Mouse (Mus musculus): ENCODE data around the gene Podxl. TPM values are rescaled to one million over a fixed set of nuclear protein-coding genes. Genes with fewer than 3 reads are reported as not detected.
"Not testable (repeated sequence)": the region's sequence is repeated elsewhere in the genome, so short reads cannot be mapped to it uniquely, and the experiment has no call there.

Gene Podxl
- polyA plus RNA-seq, 1 experiment from 2014 or later = 10.3 TPM

DNA sequence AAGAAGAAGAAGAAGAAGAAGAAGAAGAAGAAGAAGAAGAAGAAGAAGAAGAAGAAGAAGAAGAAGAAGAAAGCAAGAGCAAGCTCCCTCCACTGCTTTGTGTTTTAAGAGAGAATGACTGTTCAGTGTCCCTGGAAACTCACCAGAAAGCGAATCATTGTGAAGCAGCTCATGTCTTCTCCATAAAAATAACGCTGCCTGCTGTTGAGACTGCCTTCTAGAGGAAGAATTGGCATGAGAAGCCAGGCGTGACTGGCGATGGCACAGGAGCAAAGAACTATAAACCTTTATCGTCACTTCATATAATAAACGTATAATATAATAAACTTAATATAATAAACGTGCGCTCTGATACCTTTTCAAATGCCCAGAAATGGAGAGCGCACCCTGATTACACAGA, 12.4 kb upstream of the Podxl start:
- H3K9ac ChIP-seq (replicated peaks; ENCODE audit: low read length) = no peak overlapping the region
- H3K4me3 ChIP-seq (replicated peaks; ENCODE audit: low read depth, low read length) = no peak overlapping the region
- DNase-seq = no peak
- no peaks in the 10 kb centered on the region for H3K36me3 ChIP-seq (ENCODE audit: control insufficient read depth, insufficient read depth, low read length)
- no peaks in the 10 kb centered on the region for H3K27me3 ChIP-seq (ENCODE audit: control insufficient read depth, insufficient read depth, low read length)
- no peaks in the 10 kb centered on the region for H3K9me3 ChIP-seq (ENCODE audit: control insufficient read depth, low read length)
- 88% methylated on average over 9 of the region's 9 CpGs for WGBS
- no peaks in the 10 kb centered on the region for H3K4me1 ChIP-seq (ENCODE audit: control insufficient read depth, insufficient read depth, low read length)
- ATAC-seq (ENCODE audit: low FRiP score, low TSS enrichment) = no peak
- no peak overlapping the region for H3K27ac ChIP-seq (replicated peaks; ENCODE audit: low read depth, low read length)
- no peak overlapping the region for H3K4me2 ChIP-seq (ENCODE audit: low read length)

DNA sequence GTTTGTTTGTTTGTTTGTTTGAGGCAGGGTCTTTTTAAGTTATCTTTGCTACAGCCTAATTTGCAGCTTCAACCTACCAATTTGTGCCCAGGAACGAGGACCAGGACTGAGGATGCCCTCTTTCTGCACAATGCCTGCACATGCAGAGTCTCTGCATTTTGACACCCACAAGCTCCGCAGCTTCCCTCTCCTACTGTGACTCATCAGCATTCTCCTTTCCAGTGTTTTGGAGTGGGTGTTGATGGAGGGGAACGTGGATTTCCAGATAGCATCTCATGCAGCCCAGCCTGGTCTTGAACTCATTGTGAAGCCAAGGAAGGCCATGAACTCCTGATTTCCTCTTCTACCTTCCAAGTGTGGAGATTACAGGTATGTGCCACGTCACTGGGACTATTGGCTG, 11.3 kb upstream of the Podxl start:
- Histone ChIP-seq H3K36me3 (ENCODE audit: control insufficient read depth, insufficient read depth, low read length) (no peaks in the 10 kb centered on the region), H3K9me3 (ENCODE audit: control insufficient read depth, low read length) (no peaks in the 10 kb centered on the region), H3K9ac (replicated peaks; ENCODE audit: low read length) (no peak overlapping the region), H3K4me2 (ENCODE audit: low read length) (no peak overlapping the region), H3K4me3 (replicated peaks; ENCODE audit: low read depth, low read length) (no peak overlapping the region), H3K27ac (replicated peaks; ENCODE audit: low read depth, low read length) (no peak overlapping the region), H3K27me3 (ENCODE audit: control insufficient read depth, insufficient read depth, low read length) (no peaks in the 10 kb centered on the region), H3K4me1 (ENCODE audit: control insufficient read depth, insufficient read depth, low read length) (no peaks in the 10 kb centered on the region)
- DNase-seq (no peak), ATAC-seq (ENCODE audit: low FRiP score, low TSS enrichment) (no peak)
- 74% methylated on average over 4 of the region's 4 CpGs for WGBS

DNA sequence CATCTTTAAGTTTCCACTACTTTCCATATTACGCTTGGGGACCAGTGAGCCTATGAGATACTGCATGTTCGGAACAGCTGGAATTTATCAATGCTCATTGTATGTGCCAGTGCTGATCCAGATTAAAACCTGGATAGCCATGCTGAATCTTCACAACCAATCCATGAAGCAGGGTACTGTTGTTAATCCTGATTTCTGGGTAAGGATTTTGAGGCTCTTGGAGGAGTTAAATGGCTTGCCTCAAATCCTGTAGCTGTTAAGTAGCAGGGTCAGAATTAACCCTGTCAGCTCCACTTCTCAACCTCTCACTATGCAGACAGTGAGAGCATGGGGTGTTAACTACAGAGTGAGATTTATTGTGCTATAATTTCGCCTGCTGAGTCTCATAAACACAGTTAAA, 7.7 kb upstream of the Podxl start:
- Histone ChIP-seq H3K4me3 (replicated peaks; ENCODE audit: low read depth, low read length) (no peak overlapping the region), H3K9me3 (ENCODE audit: control insufficient read depth, low read length) (no peaks in the 10 kb centered on the region), H3K4me2 (ENCODE audit: low read length) (no peak overlapping the region), H3K27me3 (ENCODE audit: control insufficient read depth, insufficient read depth, low read length) (no peaks in the 10 kb centered on the region), H3K27ac (replicated peaks; ENCODE audit: low read depth, low read length) (no peak overlapping the region), H3K4me1 (ENCODE audit: control insufficient read depth, insufficient read depth, low read length) (no peaks in the 10 kb centered on the region), H3K36me3 (ENCODE audit: control insufficient read depth, insufficient read depth, low read length) (no peaks in the 10 kb centered on the region), H3K9ac (replicated peaks; ENCODE audit: low read length) (no peak overlapping the region)
- WGBS = 62% methylated on average over 3 of the region's 3 CpGs
- no peak for ATAC-seq (ENCODE audit: low FRiP score, low TSS enrichment)
- DNase-seq = no peak

DNA sequence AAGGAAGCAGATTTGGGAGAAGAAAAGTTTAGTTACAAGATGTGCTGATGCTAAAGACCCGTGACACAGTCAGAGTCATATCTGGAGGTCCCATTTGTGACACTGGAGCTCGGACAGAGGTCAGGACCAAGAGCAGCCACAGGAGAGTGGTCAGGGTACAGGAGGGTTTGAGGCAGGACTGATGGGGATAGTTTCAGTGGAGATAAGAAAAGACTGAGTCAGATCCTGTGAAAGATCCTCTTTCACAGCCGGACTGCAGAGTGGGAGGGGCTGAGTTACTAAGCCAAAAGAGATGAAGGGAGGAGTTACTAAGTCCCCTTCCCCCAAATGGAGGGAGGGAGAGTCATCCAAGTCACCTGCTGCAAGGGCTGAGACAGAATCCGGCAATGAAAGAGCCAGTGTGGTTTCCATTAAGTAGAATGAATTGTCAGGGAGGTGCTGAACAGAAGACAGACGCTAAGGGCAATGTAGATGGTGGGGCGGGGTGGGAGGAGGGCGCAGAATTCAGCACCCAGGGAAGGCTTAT, 4.4 kb upstream of the Podxl start:
- Histone ChIP-seq H3K27ac (replicated peaks; ENCODE audit: low read depth, low read length) (no peak overlapping the region), H3K4me1 (ENCODE audit: control insufficient read depth, insufficient read depth, low read length) (peaks cover 9% of the 10 kb centered on the region), H3K9ac (replicated peaks; ENCODE audit: low read length) (no peak overlapping the region), H3K4me2 (ENCODE audit: low read length) (no peak overlapping the region), H3K4me3 (replicated peaks; ENCODE audit: low read depth, low read length) (no peak overlapping the region), H3K36me3 (ENCODE audit: control insufficient read depth, insufficient read depth, low read length) (no peaks in the 10 kb centered on the region), H3K27me3 (ENCODE audit: control insufficient read depth, insufficient read depth, low read length) (no peaks in the 10 kb centered on the region), H3K9me3 (ENCODE audit: control insufficient read depth, low read length) (no peaks in the 10 kb centered on the region)
- WGBS = 18% methylated on average over 7 of the region's 7 CpGs
- no peak for DNase-seq
- no peak for ATAC-seq (ENCODE audit: low FRiP score, low TSS enrichment)

DNA sequence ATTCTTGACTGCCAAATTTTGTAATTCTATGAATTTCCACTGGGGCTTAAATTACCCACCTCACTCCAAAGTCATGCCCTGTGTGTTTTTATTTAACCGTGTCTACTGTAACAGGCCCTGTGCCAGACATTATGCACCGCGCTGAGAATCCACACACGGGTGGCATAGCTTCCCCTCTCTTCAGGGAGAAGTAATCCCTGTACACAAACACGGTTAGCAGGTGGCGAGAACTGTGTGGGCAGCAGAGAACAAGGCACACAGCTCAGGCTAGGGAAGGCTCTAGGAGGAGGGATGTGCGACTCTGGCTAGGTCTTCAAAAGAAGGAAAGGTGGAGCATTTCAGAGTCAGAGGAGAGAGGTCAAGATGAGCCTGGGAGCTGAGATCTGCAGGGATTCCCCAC, 3.4 kb upstream of the Podxl start:
- Histone ChIP-seq H3K27me3 (ENCODE audit: control insufficient read depth, insufficient read depth, low read length) (no peaks in the 10 kb centered on the region), H3K36me3 (ENCODE audit: control insufficient read depth, insufficient read depth, low read length) (no peaks in the 10 kb centered on the region), H3K27ac (replicated peaks; ENCODE audit: low read depth, low read length) (no peak overlapping the region), H3K4me3 (replicated peaks; ENCODE audit: low read depth, low read length) (no peak overlapping the region), H3K9ac (replicated peaks; ENCODE audit: low read length) (no peak overlapping the region), H3K9me3 (ENCODE audit: control insufficient read depth, low read length) (no peaks in the 10 kb centered on the region), H3K4me2 (ENCODE audit: low read length) (no peak overlapping the region), H3K4me1 (ENCODE audit: control insufficient read depth, insufficient read depth, low read length) (peaks cover 15% of the 10 kb centered on the region)
- ATAC-seq (ENCODE audit: low FRiP score, low TSS enrichment) = no peak
- DNase-seq = no peak
- WGBS = 28% methylated on average over 7 of the region's 7 CpGs

DNA sequence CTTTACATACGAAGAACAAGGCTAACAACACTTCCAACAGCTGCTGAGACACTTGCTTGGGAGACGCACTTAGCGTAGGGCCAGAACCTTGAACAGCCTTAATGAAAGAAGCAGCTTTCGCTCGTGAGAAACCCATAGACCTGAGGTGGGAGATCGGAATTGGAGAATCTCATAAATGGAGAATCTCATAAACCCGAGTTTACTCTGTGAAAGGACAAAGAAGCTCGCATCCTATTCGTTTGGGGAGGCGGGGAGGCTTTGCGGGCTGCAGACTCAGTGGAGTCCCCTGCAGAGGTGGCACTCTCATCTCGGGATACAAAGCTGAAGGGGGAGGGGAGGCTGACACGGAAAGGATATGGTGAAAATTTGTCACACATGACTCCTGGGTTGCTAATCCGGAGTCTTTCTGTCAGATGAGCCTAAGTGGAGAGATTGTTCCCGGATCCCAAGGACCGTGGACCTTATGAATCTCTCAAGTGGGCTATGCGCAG, 1.2 kb upstream of the Podxl start:
- H3K27ac ChIP-seq (replicated peaks; ENCODE audit: low read depth, low read length) = peak overlapping the region; percentile 55

DNA sequence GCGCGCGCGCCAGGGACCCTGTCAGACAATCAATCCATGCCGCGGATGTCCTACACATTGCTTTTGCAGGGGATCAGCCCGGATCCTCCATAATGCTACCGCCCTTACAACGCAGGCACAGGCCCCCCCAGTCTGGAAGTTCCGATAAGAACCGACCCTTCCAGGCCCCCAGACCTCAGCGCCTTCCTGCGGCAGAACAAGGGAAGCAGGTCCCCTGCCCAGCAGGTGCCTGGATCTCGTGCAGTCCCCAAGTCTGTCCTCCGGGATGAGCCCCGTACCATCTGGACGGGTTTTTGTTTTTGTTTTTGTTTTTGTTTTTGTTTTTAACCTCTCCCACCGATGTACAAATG, 376 bp upstream of the Podxl start:
- ATAC-seq (ENCODE audit: low FRiP score, low TSS enrichment) (peak; percentile 49), DNase-seq (no peak)
- H3K4me2 ChIP-seq (ENCODE audit: low read length) = peak overlapping the region; percentile 91
- H3K27ac ChIP-seq (replicated peaks; ENCODE audit: low read depth, low read length) = peak overlapping the region; percentile 66; the same call in 1 of the 2 replicates
- peak overlapping the region; percentile 77 for H3K4me3 ChIP-seq (replicated peaks; ENCODE audit: low read depth, low read length)
- H3K9ac ChIP-seq (replicated peaks; ENCODE audit: low read length) = peak overlapping the region; percentile 87
- under 1% methylated on average over 18 of the region's 18 CpGs for WGBS
- no peaks in the 10 kb centered on the region for H3K9me3 ChIP-seq (ENCODE audit: control insufficient read depth, low read length)
- no peaks in the 10 kb centered on the region for H3K27me3 ChIP-seq (ENCODE audit: control insufficient read depth, insufficient read depth, low read length)
- no peaks in the 10 kb centered on the region for H3K36me3 ChIP-seq (ENCODE audit: control insufficient read depth, insufficient read depth, low read length)
- peaks cover 35% of the 10 kb centered on the region for H3K4me1 ChIP-seq (ENCODE audit: control insufficient read depth, insufficient read depth, low read length)

More for the DNA sequence above, 1.2 kb upstream of the Podxl start:
- peaks cover 31% of the 10 kb centered on the region for H3K4me1 ChIP-seq (ENCODE audit: control insufficient read depth, insufficient read depth, low read length)
- ATAC-seq (ENCODE audit: low FRiP score, low TSS enrichment) = no peak
- no peaks in the 10 kb centered on the region for H3K36me3 ChIP-seq (ENCODE audit: control insufficient read depth, insufficient read depth, low read length)
- 1% methylated on average over 17 of the region's 17 CpGs for WGBS
- H3K4me2 ChIP-seq (ENCODE audit: low read length) = peak overlapping the region; percentile 91
- peak overlapping the region; percentile 18; the same call in 1 of the 2 replicates for H3K9ac ChIP-seq (replicated peaks; ENCODE audit: low read length)
- peak; percentile 70 for DNase-seq
- no peaks in the 10 kb centered on the region for H3K27me3 ChIP-seq (ENCODE audit: control insufficient read depth, insufficient read depth, low read length)
- no peaks in the 10 kb centered on the region for H3K9me3 ChIP-seq (ENCODE audit: control insufficient read depth, low read length)
- peak overlapping the region; percentile 77 for H3K4me3 ChIP-seq (replicated peaks; ENCODE audit: low read depth, low read length)

- Histone ChIP-seq H3K9me3 (ENCODE audit: control insufficient read depth, low read length) (no peaks in the 10 kb centered on the region), H3K9ac (replicated peaks; ENCODE audit: low read length) (peak overlapping the region; percentile 87), H3K36me3 (ENCODE audit: control insufficient read depth, insufficient read depth, low read length) (no peaks in the 10 kb centered on the region), H3K4me3 (replicated peaks; ENCODE audit: low read depth, low read length) (peak overlapping the region; percentile 77), H3K4me2 (ENCODE audit: low read length) (peak overlapping the region; percentile 91), H3K27ac (replicated peaks; ENCODE audit: low read depth, low read length) (no peak overlapping the region), H3K4me1 (ENCODE audit: control insufficient read depth, insufficient read depth, low read length) (peaks cover 35% of the 10 kb centered on the region), H3K27me3 (ENCODE audit: control insufficient read depth, insufficient read depth, low read length) (no peaks in the 10 kb centered on the region)
- 7% methylated on average over 16 of the region's 16 CpGs for WGBS
- DNase-seq (peak; percentile 37), ATAC-seq (ENCODE audit: low FRiP score, low TSS enrichment) (no peak)
Observed at GRCm38 (mm10) chr6:31562371-31563080, 1.3 kb downstream of the Podxl start.

DNA sequence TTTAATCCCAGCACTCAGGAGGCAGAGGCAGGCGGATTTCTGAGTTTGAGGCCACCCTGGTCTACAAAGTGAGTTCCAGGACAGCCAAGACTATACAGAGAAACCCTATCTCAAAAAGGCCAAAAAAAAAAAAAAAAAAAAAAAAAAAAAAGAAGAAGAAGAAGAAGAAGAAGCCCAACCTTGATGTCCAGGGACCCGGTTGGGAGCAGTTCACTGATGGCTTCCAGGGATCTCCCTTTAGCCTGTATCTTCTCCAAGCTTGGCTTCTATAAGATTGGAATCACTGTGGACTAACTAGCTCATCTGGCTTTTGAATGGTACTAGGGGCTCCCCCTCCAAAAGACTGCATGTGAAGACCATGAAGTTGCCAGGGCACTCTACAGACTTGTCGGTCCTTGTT, 1.8 kb downstream of the Podxl start:
- Histone ChIP-seq H3K4me2 (ENCODE audit: low read length) (peak overlapping the region; percentile 91), H3K4me3 (replicated peaks; ENCODE audit: low read depth, low read length) (peak overlapping the region; percentile 77), H3K4me1 (ENCODE audit: control insufficient read depth, insufficient read depth, low read length) (peaks cover 35% of the 10 kb centered on the region)
- ATAC-seq (ENCODE audit: low FRiP score, low TSS enrichment); H3K9ac ChIP-seq (replicated peaks; ENCODE audit: low read length); DNase-seq; H3K27me3 ChIP-seq (ENCODE audit: control insufficient read depth, insufficient read depth, low read length); H3K27ac ChIP-seq (replicated peaks; ENCODE audit: low read depth, low read length); H3K9me3 ChIP-seq (ENCODE audit: control insufficient read depth, low read length); H3K36me3 ChIP-seq (ENCODE audit: control insufficient read depth, insufficient read depth, low read length): not testable (repeated sequence)
- 46% methylated on average over 3 of the region's 3 CpGs for WGBS
